Mouse (Mus musculus): ENCODE data around the gene Tcap.
"Not testable (repeated sequence)": the region's sequence is repeated elsewhere in the genome, so short reads cannot be mapped to it uniquely, and the experiment has no call there.

Gene Tcap

GRCm38 (mm10) chr11:98381651-98382050 lies 2.0 kb upstream of the Tcap start:
- DNase-seq (ENCODE audit: low read depth, low spot score), result no peak

- DNase-seq (ENCODE audit: low read depth, low spot score), result not testable (repeated sequence)
Observed at GRCm38 (mm10) chr11:98382405-98382804, 1.2 kb upstream of the Tcap start.

- no peak for DNase-seq (ENCODE audit: low read depth, low spot score)
Observed at GRCm38 (mm10) chr11:98384216-98384615, 605 bp downstream of the Tcap start.

DNA sequence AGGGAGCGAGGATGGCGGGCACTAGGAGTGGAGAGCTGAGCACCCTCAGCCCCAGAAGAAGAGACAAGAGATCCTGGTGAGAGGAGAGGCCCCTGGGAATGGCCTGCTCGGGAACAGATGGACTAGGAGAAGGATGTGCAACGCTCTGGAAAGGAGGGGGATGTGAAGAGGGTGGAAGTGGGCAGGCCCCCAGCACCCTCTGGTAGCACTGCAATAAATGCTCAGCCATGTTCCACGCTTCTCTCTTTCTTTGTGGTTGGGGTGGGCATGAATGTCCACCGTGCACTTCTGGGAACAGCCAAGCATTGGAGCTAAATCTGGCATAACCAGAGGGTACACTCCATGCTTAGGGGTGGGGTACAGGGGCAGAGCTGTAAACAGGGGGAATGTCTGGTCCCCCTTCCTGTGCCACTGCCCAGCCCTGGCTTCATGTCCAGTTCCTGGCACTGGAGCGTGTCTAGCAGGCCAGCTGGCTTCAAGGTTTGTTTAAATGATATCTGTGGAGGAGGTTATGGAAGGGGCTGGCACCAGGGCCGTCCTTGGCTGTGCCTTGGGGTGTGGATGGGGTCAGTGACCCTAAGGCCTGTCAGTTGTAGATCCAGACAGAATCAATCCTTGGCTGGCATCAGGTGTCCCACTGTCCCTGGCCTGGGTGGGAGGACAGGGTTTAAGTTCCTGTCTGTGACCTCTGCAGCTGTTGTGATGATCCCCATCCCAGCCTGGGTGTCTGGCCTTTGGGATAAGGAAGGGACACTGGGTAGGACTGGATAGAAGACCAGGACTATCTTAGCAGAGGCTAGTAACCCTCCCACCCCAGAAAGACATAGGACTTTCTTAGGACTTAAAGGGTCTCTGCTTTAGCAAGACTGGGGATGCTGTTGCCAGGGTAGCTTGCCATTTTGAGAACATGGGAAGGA lies 1.4 kb downstream of the Tcap start:
- no peak for DNase-seq (ENCODE audit: low read depth, low spot score)

- no peak for DNase-seq (ENCODE audit: low read depth, low spot score)
Observed at GRCm38 (mm10) chr11:98385638-98386585, 2.3 kb downstream of the Tcap start, which contains the start of gene Pnmt. TSS of gene Pnmt (plus strand) at chr11:98386450.

GRCm38 (mm10) chr11:98386596-98386995 lies 3.0 kb downstream of the Tcap start:
- no peak for DNase-seq (ENCODE audit: low read depth, low spot score)

- DNase-seq (ENCODE audit: low read depth, low spot score), result no peak
Observed at GRCm38 (mm10) chr11:98387056-98387577, 3.5 kb downstream of the Tcap start.

DNA sequence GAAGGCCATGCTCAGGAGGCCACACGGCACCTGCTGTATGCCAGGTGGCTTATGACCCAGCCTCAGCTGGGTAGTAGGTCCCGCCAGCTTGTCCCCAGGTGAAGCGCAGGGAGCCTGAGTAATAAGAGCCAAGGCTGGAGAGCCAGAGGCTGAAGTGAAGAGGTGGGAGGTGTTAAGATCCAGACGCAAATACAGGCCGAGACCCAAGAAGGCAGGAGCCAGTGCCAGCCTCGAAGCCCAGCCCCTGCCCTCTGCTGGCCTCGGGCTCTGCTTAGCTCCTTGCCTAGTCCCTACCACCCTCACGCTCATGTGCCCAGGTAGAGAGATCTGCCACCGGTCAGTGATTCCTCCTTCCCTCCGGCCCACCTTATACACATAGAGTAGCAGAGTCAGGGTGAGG lies 4.7 kb downstream of the Tcap start:
- no peak for DNase-seq (ENCODE audit: low read depth, low spot score)

- no peak for DNase-seq (ENCODE audit: low read depth, low spot score)
Observed at GRCm38 (mm10) chr11:98389221-98389780, 5.7 kb downstream of the Tcap start.

GRCm38 (mm10) chr11:98390141-98390540 lies 6.5 kb downstream of the Tcap start:
- no peak for DNase-seq (ENCODE audit: low read depth, low spot score)

GRCm38 (mm10) chr11:98392034-98392433 lies 8.4 kb downstream of the Tcap start:
- no peak for DNase-seq (ENCODE audit: low read depth, low spot score)

GRCm38 (mm10) chr11:98392645-98393044 lies 9.0 kb downstream of the Tcap start:
- no peak for DNase-seq (ENCODE audit: low read depth, low spot score)

GRCm38 (mm10) chr11:98393317-98393716 lies 9.7 kb downstream of the Tcap start:
- DNase-seq (ENCODE audit: low read depth, low spot score), result no peak

DNA sequence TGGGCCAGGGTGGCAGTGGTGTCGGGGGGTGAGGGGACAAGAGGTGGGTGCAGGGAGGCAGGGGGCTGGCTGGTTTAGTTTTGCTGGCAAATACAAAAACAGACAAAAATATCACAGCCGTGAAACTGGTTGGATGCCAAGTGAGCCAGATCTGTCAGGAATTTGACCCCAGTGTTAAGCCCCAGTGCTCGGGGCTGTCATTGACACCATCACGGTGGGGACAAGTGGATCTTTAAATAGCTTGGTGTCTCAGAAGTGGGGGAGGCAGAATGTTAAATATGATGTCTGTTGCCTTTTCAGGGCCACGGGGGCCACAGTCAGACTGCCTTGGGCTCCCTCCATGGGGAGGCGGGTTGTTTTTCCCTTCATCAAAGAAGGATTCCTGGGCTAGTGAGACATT lies 10.7 kb downstream of the Tcap start:
- DNase-seq (ENCODE audit: low read depth, low spot score), result no peak

GRCm38 (mm10) chr11:98395041-98395440 lies 11.4 kb downstream of the Tcap start:
- DNase-seq (ENCODE audit: low read depth, low spot score), result no peak

- DNase-seq (ENCODE audit: low read depth, low spot score), result no peak
Observed at GRCm38 (mm10) chr11:98397946-98398345, 14.3 kb downstream of the Tcap start.

- peak; percentile 91 for DNase-seq (ENCODE audit: low read depth, low spot score)
Observed at GRCm38 (mm10) chr11:98400161-98400726, 16.6 kb downstream of the Tcap start, which contains the start of gene Pgap3. TSS of gene Pgap3 (minus strand) at chr11:98400490.

DNA sequence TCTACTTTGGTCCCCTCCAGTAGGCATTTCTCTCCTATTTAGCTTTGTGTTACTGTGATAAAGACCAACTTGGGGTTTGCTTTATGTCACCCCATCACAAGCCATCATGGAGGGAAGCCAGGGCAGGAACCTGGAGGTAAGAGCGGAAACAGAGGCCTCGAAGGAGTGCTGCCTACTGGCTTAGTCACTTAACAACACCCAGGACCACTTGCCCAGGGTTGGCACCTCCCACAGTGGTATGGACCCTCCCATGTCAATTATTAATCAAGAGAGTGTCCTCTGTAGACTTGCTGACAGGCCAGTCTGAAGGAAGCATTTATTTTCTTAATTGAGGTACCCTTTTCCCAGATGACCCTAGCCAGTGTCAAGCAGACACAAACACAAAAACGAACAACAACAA lies 17.2 kb downstream of the Tcap start:
- DNase-seq (ENCODE audit: low read depth, low spot score), result no peak

DNA sequence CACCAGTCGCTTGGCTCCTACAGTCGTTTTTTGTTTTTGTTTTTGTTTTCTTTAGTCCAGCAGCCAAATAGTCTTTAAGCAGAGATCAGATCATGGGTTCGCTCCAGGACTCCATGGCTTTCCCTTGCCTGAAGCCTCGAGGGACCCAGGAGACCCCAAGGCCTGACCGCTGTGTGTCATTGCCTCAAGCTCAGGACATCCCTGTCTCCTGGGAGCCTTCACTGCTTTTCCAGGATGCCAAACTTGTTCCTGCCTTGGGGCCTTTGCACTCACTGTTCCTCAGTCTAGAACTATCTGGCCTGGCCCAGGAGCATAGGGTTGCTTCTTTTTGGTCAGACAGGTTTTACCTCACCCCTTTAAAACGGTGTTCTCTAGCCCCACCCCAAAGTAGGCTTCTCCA lies 23.0 kb downstream of the Tcap start:
- DNase-seq (ENCODE audit: low read depth, low spot score), result no peak

DNA sequence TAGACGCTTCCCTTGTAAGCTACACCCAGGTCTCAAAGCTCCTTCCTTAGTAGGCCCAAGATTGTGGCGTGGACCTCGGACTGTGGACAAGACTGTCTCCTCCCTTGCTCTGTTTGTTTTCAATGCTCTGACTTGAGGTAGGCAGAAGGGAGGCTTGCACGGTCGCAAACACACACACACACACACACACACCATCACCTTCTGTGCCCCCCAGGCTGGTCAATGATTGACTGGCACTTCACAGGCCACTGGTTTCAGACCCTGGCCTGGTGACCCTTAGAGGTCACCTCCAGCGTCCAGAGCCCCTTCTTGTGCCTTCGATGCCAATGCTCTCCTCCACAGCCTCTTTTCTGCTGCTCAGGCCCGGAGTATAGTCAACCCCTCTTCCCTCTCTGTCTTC lies 25.3 kb downstream of the Tcap start:
- DNase-seq (ENCODE audit: low read depth, low spot score), result no peak

DNA sequence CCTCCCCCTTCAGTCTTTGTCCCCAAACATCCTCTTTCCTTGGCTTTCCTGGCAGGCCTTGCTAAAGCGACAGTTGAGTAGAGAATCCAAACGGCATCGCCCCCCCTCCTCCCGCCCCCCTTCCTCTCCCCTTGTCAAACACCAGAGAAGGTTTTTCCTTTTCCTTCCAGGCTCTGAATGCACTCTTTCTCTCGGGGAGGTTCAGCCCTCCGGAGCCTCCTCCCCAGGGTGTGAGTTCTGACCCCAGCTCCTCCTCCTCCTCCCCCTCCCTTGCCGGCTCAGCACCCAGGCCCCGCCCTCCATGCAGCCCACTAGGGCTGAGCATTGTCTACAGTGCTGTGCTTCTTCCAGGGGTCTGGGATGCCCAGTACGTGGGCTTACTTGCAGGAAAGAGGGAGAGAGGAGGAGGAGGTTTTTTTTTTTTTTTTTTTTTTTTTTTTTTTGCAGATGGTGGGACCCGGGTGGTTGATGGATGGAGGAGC lies 25.8 kb downstream of the Tcap start:
- no peak for DNase-seq (ENCODE audit: low read depth, low spot score)
